Mouse (Mus musculus) adrenal gland (tissue): ENCODE measurements around the gene Arhgap8.

Source experiments
- intact Hi-C: fragments of 180-260 bp; cut with DNase I; formaldehyde crosslinking; loops from one replicate; pipeline ENCODE4 v1.15.1; 2025
- long read RNA-seq, 2 experiments: library from polyadenylated mRNA; unstranded; transcript quantifications; one replicate each; pipeline ENCODE4 v2.0.0; 2020; ENCODE audit warnings: borderline replicate concordance in 1 of 2; ENCODE audit not compliant: insufficient replicate concordance in 1 of 2

Gene Arhgap8
- long read RNA-seq, experiment 1: 0 reads
- long read RNA-seq, experiment 2, partial matches to known transcripts: 0 of 2 reads
- long read RNA-seq, experiment 2, other reads (novel, unspliced or antisense): 2 of 2 reads

GRCm38 (mm10) chr15:84719791-84720190 is at the start of gene Arhgap8:
Arhgap8 (plus strand) TSS chr15:84720052.
- intact Hi-C loops: no loop called here

- intact Hi-C loops: loop anchor here (2.0 kb wide), 1 partner anchor 30 kb away; no protein-coding TSS in a partner anchor
Measured at GRCm38 (mm10) chr15:84670657-84671055, 49.2 kb upstream of the Arhgap8 start.

DNA sequence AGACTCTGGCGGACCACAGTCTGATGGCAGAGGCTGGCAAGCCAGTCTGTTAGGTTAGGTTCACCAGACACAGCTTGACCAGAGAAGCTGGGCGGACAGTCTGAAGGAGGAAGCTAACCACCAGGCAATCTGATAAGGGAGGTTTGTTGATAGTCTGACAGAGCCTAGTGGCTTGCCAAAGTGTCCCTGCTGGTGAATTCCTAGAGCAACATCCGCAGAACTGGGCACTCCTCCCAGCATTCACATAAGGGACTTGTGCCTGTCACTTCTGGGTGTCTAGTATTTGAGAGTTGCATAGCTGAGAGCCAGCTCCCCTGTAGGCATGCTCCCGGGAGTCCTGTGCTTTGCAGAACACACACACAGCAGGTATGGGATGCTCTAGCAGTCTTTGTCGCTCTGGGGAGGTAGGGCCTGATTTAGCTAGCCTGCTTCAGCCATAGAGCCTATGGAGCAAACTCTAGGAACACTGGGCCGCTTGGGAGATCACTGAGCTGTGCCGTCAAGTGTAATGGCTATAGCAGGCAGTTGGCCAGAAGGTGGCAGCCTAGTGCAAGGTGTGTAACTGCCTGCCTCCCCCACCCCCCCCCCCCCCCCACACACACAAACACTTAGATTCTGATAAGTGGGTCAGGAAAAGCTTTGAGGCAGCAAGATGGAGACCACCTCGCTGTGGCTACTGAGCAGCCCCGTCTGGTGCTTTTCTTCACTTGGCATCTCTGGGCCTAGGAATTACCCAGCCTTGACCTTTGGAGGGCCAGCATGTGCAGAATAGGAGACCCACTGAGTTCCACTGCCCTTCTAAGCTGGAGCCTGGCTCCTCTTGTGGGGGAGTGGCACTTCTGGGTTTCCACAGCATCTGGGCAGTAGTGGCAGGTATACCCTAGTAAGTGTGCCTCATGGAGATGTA is 48.2 kb upstream of the Arhgap8 start:
- intact Hi-C loops: loop anchor here (2.0 kb wide), 1 partner anchor 29 kb away; no protein-coding TSS in a partner anchor

DNA sequence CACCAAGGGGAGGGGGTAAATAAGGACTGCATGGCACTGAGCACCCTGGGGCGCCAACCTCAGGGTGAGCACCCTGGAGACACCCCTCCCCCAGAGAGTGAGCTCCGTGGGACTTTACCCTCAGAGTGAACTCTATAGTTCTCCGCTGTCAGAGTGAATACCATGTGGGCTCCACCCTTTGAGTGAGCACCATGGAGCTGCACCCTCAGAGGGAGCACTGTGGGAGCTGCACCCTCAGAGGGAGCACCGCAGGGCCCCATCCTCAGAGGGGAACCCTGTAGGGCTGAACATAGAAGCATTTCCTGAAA is 47.6 kb upstream of the Arhgap8 start:
- intact Hi-C loops: no loop called here

GRCm38 (mm10) chr15:84672616-84673015 is 47.2 kb upstream of the Arhgap8 start:
- intact Hi-C loops: no loop called here

- intact Hi-C loops: no loop called here
Measured at GRCm38 (mm10) chr15:84674329-84675067, 45.4 kb upstream of the Arhgap8 start.

GRCm38 (mm10) chr15:84675317-84675716 is 44.5 kb upstream of the Arhgap8 start:
- intact Hi-C loops: no loop called here

GRCm38 (mm10) chr15:84677943-84678342 is 41.9 kb upstream of the Arhgap8 start:
- intact Hi-C loops: no loop called here

DNA sequence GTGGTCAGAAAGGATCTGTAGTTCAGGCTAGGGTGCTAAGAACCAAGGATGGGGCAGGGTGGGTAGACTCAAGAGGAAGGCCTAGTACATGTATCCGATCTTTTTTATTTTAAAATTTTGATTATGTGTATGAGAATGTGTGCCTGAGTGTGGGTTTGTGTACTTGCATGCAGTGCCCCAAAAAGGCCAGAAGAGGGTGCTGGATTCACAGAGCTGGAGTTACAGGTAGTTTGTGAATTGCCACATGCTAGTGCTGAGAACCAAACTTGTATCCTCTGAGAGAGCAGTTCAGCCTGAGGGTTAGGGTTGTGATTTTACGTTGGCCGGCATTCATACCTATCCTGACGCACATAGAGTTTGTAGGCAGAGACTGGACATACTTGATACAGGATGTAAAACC is 40.8 kb upstream of the Arhgap8 start:
- intact Hi-C loops: no loop called here

DNA sequence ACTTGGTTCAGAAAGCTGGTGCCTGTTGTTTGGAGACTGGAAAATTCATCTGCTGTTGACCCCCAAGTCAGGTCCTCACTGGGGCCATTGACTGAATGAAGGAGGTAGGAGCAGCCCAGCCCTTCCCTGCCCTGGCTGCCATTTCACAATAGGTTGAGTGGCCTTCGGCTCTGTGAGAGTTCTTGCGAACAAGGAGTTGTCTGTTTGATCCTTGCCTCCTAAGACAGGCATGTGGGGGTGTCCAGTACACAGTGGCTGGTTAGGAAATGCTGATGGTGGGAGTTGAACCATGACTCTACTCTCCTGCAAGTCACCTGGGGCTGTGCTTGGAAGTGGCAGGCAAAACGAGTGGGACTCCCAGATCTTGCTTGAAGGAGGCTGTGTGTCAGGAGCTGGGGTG is 40.1 kb upstream of the Arhgap8 start:
- intact Hi-C loops: no loop called here

DNA sequence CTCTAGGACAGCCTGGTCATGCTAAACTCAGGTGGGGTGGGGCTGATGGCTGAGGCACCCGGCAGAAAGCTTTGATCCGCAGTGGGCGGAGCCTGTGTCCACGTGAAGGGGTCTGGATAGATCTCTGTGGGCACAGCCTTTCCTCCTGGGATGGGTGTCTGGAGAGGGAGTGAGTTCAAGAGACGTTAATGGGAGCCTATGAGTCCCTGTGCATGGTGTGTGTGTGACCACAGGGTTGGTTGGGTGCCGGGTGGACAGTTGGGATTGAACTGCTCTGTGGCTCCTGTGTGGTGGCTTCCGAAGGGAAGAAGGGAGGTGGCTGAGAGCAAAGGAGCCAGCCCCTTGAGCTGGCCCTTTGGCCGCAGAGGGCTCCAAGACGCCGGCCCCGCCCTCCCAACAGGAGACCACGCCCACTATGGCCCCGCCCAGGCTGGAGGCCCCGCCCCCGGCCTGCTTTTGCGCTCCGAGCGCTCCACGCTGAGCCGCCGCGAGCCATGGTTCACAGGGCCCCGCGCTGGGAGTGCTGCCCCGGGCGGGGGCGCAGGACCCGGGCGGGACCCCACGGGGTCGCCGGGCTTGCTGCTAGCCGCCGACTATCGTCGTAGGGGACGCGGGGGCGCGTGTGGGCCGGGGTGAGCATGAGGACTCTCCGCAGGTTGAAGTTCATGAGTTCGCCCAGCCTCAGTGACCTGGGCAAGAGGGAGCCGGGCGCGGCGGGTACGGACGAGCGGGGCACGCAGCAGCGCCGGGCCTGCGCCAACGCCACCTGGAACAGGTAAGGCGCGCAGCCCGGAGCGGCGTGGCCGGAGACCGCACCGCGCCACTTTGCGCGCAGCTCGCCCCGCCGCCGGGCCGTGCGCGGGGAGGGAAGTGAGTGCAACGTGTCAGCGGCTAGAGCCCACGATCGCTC is 39.1 kb upstream of the Arhgap8 start:
- intact Hi-C loops: no loop called here

DNA sequence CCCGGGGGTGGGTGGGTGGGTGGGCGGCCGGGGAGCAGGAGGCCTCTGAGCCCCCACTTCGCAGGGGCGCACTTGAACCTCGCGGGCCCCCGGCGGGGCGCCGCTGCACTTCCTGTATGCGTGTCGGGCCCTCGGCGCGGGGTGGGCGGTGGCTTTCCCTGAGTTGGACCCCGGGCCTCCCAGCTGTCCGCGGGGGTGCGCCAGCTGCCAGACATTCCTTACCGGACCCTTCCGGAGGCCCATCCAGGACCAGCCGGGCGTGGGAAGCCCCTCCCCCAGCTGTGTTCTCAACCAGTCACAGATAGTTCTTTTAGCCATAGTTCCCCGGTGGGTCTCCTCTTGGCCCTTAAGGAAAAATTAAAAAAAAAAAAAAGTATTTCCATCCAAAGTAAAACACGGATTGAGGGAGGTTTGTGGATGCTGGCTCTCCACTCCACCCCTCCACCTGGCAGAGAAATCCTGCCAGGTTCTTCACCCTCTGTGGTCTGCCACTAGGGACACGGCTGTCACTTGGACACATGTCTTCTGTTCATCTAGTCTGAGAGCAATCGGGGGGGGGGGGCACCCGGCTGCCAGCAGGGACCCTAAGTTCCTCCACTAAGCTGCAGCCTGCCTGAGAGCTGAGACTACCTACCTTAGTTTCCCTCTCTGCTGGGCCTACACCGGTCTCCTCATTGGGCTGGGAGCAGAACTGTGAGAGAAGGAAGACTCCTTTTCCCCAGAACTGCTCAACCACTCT is 38.2 kb upstream of the Arhgap8 start:
- intact Hi-C loops: no loop called here

DNA sequence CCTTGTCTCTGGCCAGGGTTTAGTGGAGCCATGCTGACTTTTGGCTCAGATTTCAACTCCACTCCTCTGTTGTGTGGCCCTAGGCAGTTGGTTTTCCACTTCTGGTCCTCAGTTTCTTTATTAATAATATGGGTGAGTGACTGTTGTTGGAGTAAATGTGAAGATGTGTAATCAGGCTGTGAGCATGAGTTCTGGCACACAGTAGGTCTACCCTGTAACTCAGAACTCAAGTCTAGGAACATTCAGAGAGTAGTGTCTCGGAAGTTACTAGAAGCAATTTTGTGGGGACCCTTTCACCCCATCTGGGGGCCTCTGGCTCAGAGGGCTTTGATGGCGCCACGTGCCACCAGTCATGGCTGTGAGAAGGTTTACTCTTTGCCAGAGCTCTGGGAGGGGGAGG is 37.6 kb upstream of the Arhgap8 start:
- intact Hi-C loops: no loop called here

DNA sequence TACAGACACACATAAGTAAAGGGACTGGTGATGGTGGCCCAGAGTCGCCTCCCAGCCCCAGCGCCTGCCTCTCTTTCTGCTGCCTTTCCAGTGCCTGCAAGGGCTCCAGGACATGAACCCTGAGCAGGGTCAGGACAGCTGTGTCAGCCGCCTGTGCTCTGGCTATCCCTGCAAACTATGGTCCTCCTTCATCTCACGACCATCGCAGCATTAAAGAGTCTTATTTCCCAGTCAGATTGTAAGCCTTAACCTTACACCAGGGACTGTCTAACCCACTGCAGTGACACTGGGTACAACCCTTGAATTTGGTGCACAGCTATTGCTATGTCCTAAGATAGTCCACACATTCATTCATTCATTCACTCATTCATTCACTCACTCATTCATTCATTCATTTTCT is 37.0 kb upstream of the Arhgap8 start:
- intact Hi-C loops: no loop called here

DNA sequence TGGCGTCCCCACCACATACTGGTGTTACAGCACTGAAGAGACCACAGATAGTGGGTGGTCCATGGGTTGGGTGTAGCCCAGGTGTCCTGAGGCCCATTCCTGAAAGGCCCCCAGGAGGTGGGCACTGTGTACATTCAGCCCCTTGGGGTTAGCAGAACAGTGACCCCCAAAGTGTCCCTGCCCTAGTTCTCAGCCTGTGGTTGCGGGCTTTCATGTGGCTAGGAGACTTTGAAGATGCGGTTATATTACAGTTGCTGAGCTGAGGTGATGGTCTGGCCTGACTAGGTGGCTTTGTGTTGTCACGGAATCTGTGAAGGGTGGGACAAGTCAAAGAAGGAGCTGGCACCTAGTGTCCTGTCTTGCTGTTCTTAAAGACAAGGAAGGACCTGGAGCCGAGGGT is 35.3 kb upstream of the Arhgap8 start:
- intact Hi-C loops: no loop called here

- intact Hi-C loops: no loop called here
Measured at GRCm38 (mm10) chr15:84685417-84685816, 34.4 kb upstream of the Arhgap8 start.

DNA sequence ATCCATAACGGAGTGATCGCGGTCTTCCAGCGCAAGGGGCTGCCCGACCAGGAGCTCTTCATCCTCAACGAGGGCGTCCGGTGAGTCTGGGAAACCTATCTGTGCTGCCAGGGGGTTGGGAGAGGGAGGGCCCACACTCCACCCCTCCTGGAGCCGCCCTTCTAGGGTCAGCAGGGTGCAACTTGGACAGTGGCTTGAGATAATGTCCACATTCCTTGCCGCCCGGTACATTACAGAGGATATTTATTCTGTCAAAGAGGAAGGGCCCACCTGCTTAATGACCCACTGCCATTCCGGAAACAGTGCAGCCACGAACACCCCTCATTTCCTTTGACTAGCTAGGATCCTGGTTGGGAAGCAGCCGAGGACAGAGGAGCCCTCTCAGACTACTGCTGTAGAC is 31.9 kb upstream of the Arhgap8 start:
- intact Hi-C loops: no loop called here

- intact Hi-C loops: no loop called here
Measured at GRCm38 (mm10) chr15:84689356-84689755, 30.5 kb upstream of the Arhgap8 start.

GRCm38 (mm10) chr15:84691513-84691912 is 28.3 kb upstream of the Arhgap8 start:
- intact Hi-C loops: no loop called here

DNA sequence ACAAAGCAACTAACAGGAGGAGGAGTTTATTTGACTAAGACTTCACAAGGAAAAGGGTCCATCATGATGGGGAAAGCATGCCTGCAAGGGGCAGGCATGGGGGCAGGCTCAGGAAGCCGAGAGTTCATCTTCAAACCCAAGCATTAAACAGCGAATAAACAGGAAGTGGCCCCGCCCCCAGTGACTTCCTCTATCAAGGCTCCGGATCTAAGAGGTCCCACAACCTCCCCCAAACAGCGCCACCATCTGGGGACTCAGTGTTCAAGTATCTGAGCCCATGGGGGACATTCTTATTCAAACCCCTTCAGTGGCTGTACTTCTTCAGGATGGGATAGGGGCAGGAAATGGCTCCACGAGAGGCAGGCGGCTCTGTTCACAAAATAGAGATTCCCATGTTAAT is 27.2 kb upstream of the Arhgap8 start:
- intact Hi-C loops: no loop called here

DNA sequence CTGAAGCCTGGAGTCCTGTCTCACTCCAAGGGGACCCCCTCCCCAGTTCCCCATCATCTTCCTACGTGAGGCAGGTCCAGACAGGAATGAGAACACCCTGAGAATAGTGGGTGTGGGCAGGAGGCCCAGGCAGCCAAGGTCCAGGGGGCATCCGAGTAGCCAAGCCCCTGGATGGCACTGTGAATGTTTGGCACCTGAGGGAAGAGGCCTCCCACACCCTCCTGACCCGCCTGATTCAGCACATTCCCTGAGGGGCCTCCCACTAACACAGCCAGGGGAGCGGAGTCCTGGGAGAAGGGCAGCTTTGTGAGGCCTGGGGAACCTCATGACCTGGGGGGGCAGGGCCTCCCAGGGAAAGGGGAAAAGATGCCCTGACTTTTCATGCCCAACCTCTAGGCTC is 23.8 kb upstream of the Arhgap8 start:
- intact Hi-C loops: no loop called here
